Comparison of ENCODE assay signal across 10 mouse cellular contexts in genomic region chr13:71050646-71051045, GRCm38 (mm10).
DNase-seq lines count a peak whose midpoint lies in the region; ATAC-seq and TF ChIP-seq lines count a peak whose summit lies in the region.
"Had no signal": no experiment of that assay in that cellular context is flagged by ENCODE, and none has a peak within 500 bp of the region (broad histone marks: within the 10 kb centered on the region; RNA-seq: fewer than 3 reads in every experiment).

No protein-coding gene starts in this region.

- no peaks in the 10 kb centered on the region for H3K4me1 ChIP-seq in intestine, embryonic 14.5 days (replicated peaks; ENCODE audit: control insufficient read depth, insufficient read depth, low read length)
- no peaks in the 10 kb centered on the region for H3K4me1 ChIP-seq in intestine, embryonic 16.5 days (ENCODE audit: control insufficient read depth, insufficient read depth, low read length)
- H3K4me1 ChIP-seq in CH12.LX (ENCODE audit: control insufficient read depth in 1 of 2, insufficient read depth in 2 of 2): no peaks in the 10 kb centered on the region
- peaks cover 13% of the 10 kb centered on the region for H3K4me1 ChIP-seq in hindbrain, embryonic 15.5 days (replicated peaks)

- no peak for DNase-seq in intestine, embryonic 14.5 days (ENCODE audit: low spot score)
- no peak for DNase-seq in CH12.LX (ENCODE audit: extremely low read depth)
- peak; percentile 60 for DNase-seq in brain, embryonic 14.5 days (ENCODE audit: low read depth)
- DNase-seq in right cerebral cortex, postnatal 4 days: no peak
- no peak for DNase-seq in cerebellum, adult 9-10 months
- DNase-seq: adrenal gland, adult 8-10 months; cerebellum, adult 18-20 months had no signal

- TF ChIP-seq POLR2A in CH12.LX (IDR thresholded peaks at IDR 0.05; ENCODE audit: low read depth, low read length): no peak
- no peak for TF ChIP-seq POLR2A in brain, embryonic 14.5 days (IDR thresholded peaks at IDR 0.05; ENCODE audit: borderline replicate concordance, extremely low read depth, insufficient read depth, insufficient read length, poor library complexity, severe bottlenecking)

- in situ Hi-C loops in CH12.LX (cut with MboI; ENCODE audit: low pct_ligation_motif_present, low pct_unique_long_range_greater_than_20kb, low sequenced_read_pairs): no loop called here

- no peak for TF ChIP-seq EP300 in CH12.LX (IDR thresholded peaks at IDR 0.05; ENCODE audit: low read length)

- no peak for TF ChIP-seq CTCF in CH12.LX (conservative IDR thresholded peaks at IDR 0.05 in 1 of 2, IDR thresholded peaks at IDR 0.05 in 1 of 2; ENCODE audit: low read depth in 2 of 2, low read length in 2 of 2)
- TF ChIP-seq CTCF in brain, embryonic 14.5 days (IDR thresholded peaks at IDR 0.05; ENCODE audit: borderline replicate concordance, extremely low read depth, insufficient read depth, insufficient read length): no peak

- H3K27ac ChIP-seq in intestine, embryonic 14.5 days (ENCODE audit: low read depth): no peak overlapping the region
- no peak overlapping the region for H3K27ac ChIP-seq in intestine, embryonic 16.5 days (ENCODE audit: low read length)
- no peak overlapping the region for H3K27ac ChIP-seq in CH12.LX (ENCODE audit: insufficient read depth, low read depth)
- H3K27ac ChIP-seq in hindbrain, embryonic 15.5 days (replicated peaks): no peak overlapping the region
- H3K27ac ChIP-seq: liver, embryonic 14.5 days had no signal

- 33% methylated on average over 13 of the region's 13 CpGs for WGBS in intestine, embryonic 14.5 days
- WGBS in intestine, embryonic 16.5 days: 29% methylated on average over 13 of the region's 13 CpGs
- WGBS in hindbrain, embryonic 15.5 days: 33% methylated on average over 13 of the region's 13 CpGs

- no peaks in the 10 kb centered on the region for H3K79me2 ChIP-seq in CH12.LX (replicated peaks; ENCODE audit: control insufficient read depth, extremely low read depth, insufficient read depth, poor library complexity, severe bottlenecking)

- H3K4me3 ChIP-seq in intestine, embryonic 14.5 days (ENCODE audit: low read depth, low read length): peak overlapping the region; percentile 4; the same call in 1 of the 2 replicates
- no peak overlapping the region for H3K4me3 ChIP-seq in intestine, embryonic 16.5 days (ENCODE audit: low read length)
- H3K4me3 ChIP-seq in CH12.LX (replicated peaks in 1 of 3; ENCODE audit: low read depth in 2 of 3, low read length in 2 of 3, poor library complexity in 1 of 3): no peak overlapping the region
- peak overlapping the region; percentile 9; the same call in 1 of the 2 replicates for H3K4me3 ChIP-seq in hindbrain, embryonic 15.5 days

- H3K36me3 ChIP-seq in intestine, embryonic 14.5 days (ENCODE audit: control insufficient read depth, insufficient read depth, low read length): no peaks in the 10 kb centered on the region
- no peaks in the 10 kb centered on the region for H3K36me3 ChIP-seq in intestine, embryonic 16.5 days (ENCODE audit: control insufficient read depth, insufficient read depth, low read length)
- H3K36me3 ChIP-seq in CH12.LX (replicated peaks in 1 of 2; ENCODE audit: control insufficient read depth in 1 of 2, insufficient read depth in 1 of 2, low read length in 1 of 2): no peaks in the 10 kb centered on the region
- H3K36me3 ChIP-seq in hindbrain, embryonic 15.5 days: no peaks in the 10 kb centered on the region

- H3K27me3 ChIP-seq in intestine, embryonic 14.5 days (replicated peaks; ENCODE audit: control insufficient read depth, insufficient read depth, low read length): no peaks in the 10 kb centered on the region
- no peaks in the 10 kb centered on the region for H3K27me3 ChIP-seq in intestine, embryonic 16.5 days (replicated peaks; ENCODE audit: control insufficient read depth, insufficient read depth, low read length)
- no peaks in the 10 kb centered on the region for H3K27me3 ChIP-seq in CH12.LX (replicated peaks)
- peaks cover 3% of the 10 kb centered on the region; the same call in 1 of the 2 replicates for H3K27me3 ChIP-seq in hindbrain, embryonic 15.5 days

- H3K4me2 ChIP-seq in intestine, embryonic 14.5 days (ENCODE audit: low read length): peak overlapping the region; percentile 38
- H3K4me2 ChIP-seq in intestine, embryonic 16.5 days (ENCODE audit: low read depth, low read length): no peak overlapping the region
- peak overlapping the region; percentile 47 for H3K4me2 ChIP-seq in CH12.LX (ENCODE audit: insufficient read depth, low read depth, poor library complexity, severe bottlenecking)
- H3K4me2 ChIP-seq in hindbrain, embryonic 15.5 days: peak overlapping the region; percentile 34

- H3K9ac ChIP-seq in intestine, embryonic 14.5 days (ENCODE audit: low read length): no peak overlapping the region
- no peak overlapping the region for H3K9ac ChIP-seq in intestine, embryonic 16.5 days (ENCODE audit: low read depth, low read length)
- no peak overlapping the region for H3K9ac ChIP-seq in CH12.LX (ENCODE audit: insufficient read depth, low read depth)
- no peak overlapping the region for H3K9ac ChIP-seq in hindbrain, embryonic 15.5 days
- H3K9ac ChIP-seq: liver, embryonic 14.5 days had no signal

- TF ChIP-seq RAD21 in CH12.LX (IDR thresholded peaks at IDR 0.05; ENCODE audit: low read depth, low read length): no peak

- ATAC-seq in intestine, embryonic 14.5 days (replicated peaks; ENCODE audit: low FRiP score, low TSS enrichment, low read depth): no peak
- no peak for ATAC-seq in intestine, embryonic 16.5 days
- no peak for ATAC-seq in hindbrain, embryonic 15.5 days (ENCODE audit: low FRiP score, low read depth)

- dilution Hi-C loops in CH12.LX (cut with MboI; ENCODE audit: extremely low pct_ligation_motif_present, extremely low pct_unique_long_range_greater_than_20kb, low sequenced_read_pairs): no loop called here

- no peaks in the 10 kb centered on the region for H3K9me3 ChIP-seq in intestine, embryonic 14.5 days (ENCODE audit: control insufficient read depth, low read length)
- no peaks in the 10 kb centered on the region for H3K9me3 ChIP-seq in intestine, embryonic 16.5 days (ENCODE audit: control insufficient read depth, low read length)
- H3K9me3 ChIP-seq in CH12.LX (replicated peaks; ENCODE audit: low read length): no peaks in the 10 kb centered on the region
- H3K9me3 ChIP-seq in hindbrain, embryonic 15.5 days: no peaks in the 10 kb centered on the region

TF ChIP-seq in CH12.LX, 34 proteins besides CTCF, POLR2A, EP300 and RAD21:
- no peak for TF ChIP-seq MYC (IDR thresholded peaks at IDR 0.05; ENCODE audit: low read depth, low read length)
- no peak for TF ChIP-seq ELF1 (IDR thresholded peaks at IDR 0.05; ENCODE audit: low read depth, low read length)
TF ChIP-seq in CH12.LX: peak in this region for 0.

Comparison
In these comparisons a context has a peak if more than half of its experiments do, and no peak if none do; other contexts are left out.
1. H3K4me3 ChIP-seq: peak in intestine, embryonic 14.5 days (single experiment) and hindbrain, embryonic 15.5 days (single experiment); none in intestine, embryonic 16.5 days (single experiment) and CH12.LX (0 of 3).